ENCODE assay signal across 21 mouse cellular contexts in genomic region chr9:49755214-49755613, GRCm38 (mm10). TPM values are rescaled to one million over a fixed set of nuclear protein-coding genes. Genes with fewer than 3 reads are reported as not detected.
A peak's percentile ranks its signal among the peaks of the same experiment; 100 is the strongest.
DNase-seq lines count a peak whose midpoint lies in the region; ATAC-seq and TF ChIP-seq lines count a peak whose summit lies in the region.
"Had no signal": no experiment of that assay in that cellular context is flagged by ENCODE, and none has a peak within 500 bp of the region (broad histone marks: within the 10 kb centered on the region; RNA-seq: fewer than 3 reads in every experiment).

No protein-coding gene starts in this region.

- no peaks in the 10 kb centered on the region for H3K27me3 ChIP-seq in cerebellum, adult 2 months (ENCODE audit: control insufficient read depth, insufficient read depth, low read length)
- no peaks in the 10 kb centered on the region for H3K27me3 ChIP-seq in heart, embryonic 14.5 days (ENCODE audit: control insufficient read depth, insufficient read depth, low read length)
- H3K27me3 ChIP-seq in hindbrain, embryonic 14.5 days (ENCODE audit: control insufficient read depth, insufficient read depth, low read length): no peaks in the 10 kb centered on the region
- no peaks in the 10 kb centered on the region for H3K27me3 ChIP-seq in hindbrain, embryonic 11.5 days (ENCODE audit: control insufficient read depth, insufficient read depth, low read length)
- H3K27me3 ChIP-seq: forebrain, embryonic 13.5 days; hindbrain, embryonic 12.5 days had no signal

- no peak overlapping the region for H3K4me3 ChIP-seq in cerebellum, adult 2 months (replicated peaks; ENCODE audit: insufficient read depth, low read depth, low read length)
- H3K4me3 ChIP-seq in heart, embryonic 14.5 days (ENCODE audit: control insufficient read depth in 1 of 2, insufficient read depth in 1 of 2, low read depth in 1 of 2, low read length in 2 of 2): no peak overlapping the region
- H3K4me3 ChIP-seq in hindbrain, embryonic 14.5 days (replicated peaks; ENCODE audit: low read length): no peak overlapping the region
- no peak overlapping the region for H3K4me3 ChIP-seq in hindbrain, embryonic 11.5 days (ENCODE audit: low read depth, low read length)
- H3K4me3 ChIP-seq: embryonic facial prominence, embryonic 10.5 days; forebrain, embryonic 13.5 days; hindbrain, embryonic 12.5 days had no signal

- H3K9ac ChIP-seq in heart, embryonic 14.5 days (ENCODE audit: low read length): no peak overlapping the region
- H3K9ac ChIP-seq in hindbrain, embryonic 14.5 days: no peak overlapping the region
- no peak overlapping the region for H3K9ac ChIP-seq in hindbrain, embryonic 11.5 days (ENCODE audit: low read depth, low read length)
- H3K9ac ChIP-seq: forebrain, embryonic 13.5 days; forebrain, postnatal 0 days; hindbrain, embryonic 12.5 days had no signal

- peak overlapping the region; percentile 28 for H3K4me2 ChIP-seq in heart, embryonic 14.5 days (ENCODE audit: low read length)
- H3K4me2 ChIP-seq in hindbrain, embryonic 14.5 days (replicated peaks): no peak overlapping the region
- H3K4me2 ChIP-seq in hindbrain, embryonic 11.5 days (replicated peaks; ENCODE audit: low read depth, low read length): no peak overlapping the region
- H3K4me2 ChIP-seq: forebrain, embryonic 13.5 days; hindbrain, embryonic 12.5 days had no signal

- H3K36me3 ChIP-seq in heart, embryonic 14.5 days (ENCODE audit: control insufficient read depth, insufficient read depth, low read length): no peaks in the 10 kb centered on the region
- no peaks in the 10 kb centered on the region for H3K36me3 ChIP-seq in hindbrain, embryonic 14.5 days (replicated peaks; ENCODE audit: control insufficient read depth, insufficient read depth)
- H3K36me3 ChIP-seq in hindbrain, embryonic 11.5 days (ENCODE audit: control insufficient read depth, insufficient read depth, low read length): no peaks in the 10 kb centered on the region
- H3K36me3 ChIP-seq: embryonic facial prominence, embryonic 10.5 days; G1E; hindbrain, embryonic 12.5 days had no signal

- no peak for TF ChIP-seq CTCF in cerebellum, adult 2 months (IDR thresholded peaks at IDR 0.05; ENCODE audit: borderline replicate concordance, insufficient read depth, low read depth, low read length)

- peaks cover 35% of the 10 kb centered on the region for H3K4me1 ChIP-seq in cerebellum, adult 2 months (ENCODE audit: control insufficient read depth, insufficient read depth, low read length)
- peaks cover 14 to 41% of the 10 kb centered on the region in 2 experiments for H3K4me1 ChIP-seq in heart, embryonic 14.5 days (ENCODE audit: control insufficient read depth in 2 of 2, insufficient read depth in 2 of 2, low read length in 2 of 2)
- peaks cover 72% of the 10 kb centered on the region for H3K4me1 ChIP-seq in hindbrain, embryonic 14.5 days (replicated peaks; ENCODE audit: control insufficient read depth, insufficient read depth, low read length)
- no peaks in the 10 kb centered on the region for H3K4me1 ChIP-seq in hindbrain, embryonic 11.5 days (replicated peaks; ENCODE audit: control insufficient read depth, insufficient read depth, low read length)

- no peaks in the 10 kb centered on the region for H3K9me3 ChIP-seq in heart, embryonic 14.5 days (ENCODE audit: control insufficient read depth, low read length)
- H3K9me3 ChIP-seq in hindbrain, embryonic 14.5 days (ENCODE audit: control insufficient read depth, low read length): no peaks in the 10 kb centered on the region
- no peaks in the 10 kb centered on the region for H3K9me3 ChIP-seq in hindbrain, embryonic 11.5 days (ENCODE audit: control insufficient read depth, low read length)
- H3K9me3 ChIP-seq: embryonic facial prominence, embryonic 10.5 days; forebrain, embryonic 13.5 days; hindbrain, embryonic 12.5 days had no signal

- TF ChIP-seq POLR2A in cerebellum, adult 2 months (IDR thresholded peaks at IDR 0.05; ENCODE audit: borderline replicate concordance, insufficient read depth, low read length): no peak

- no peak for ATAC-seq in heart, embryonic 14.5 days (ENCODE audit: insufficient number of reproducible peaks, insufficient read depth, low FRiP score, low read depth)
- no peak for ATAC-seq in hindbrain, embryonic 14.5 days (ENCODE audit: low FRiP score)
- no peak for ATAC-seq in hindbrain, embryonic 11.5 days (ENCODE audit: low FRiP score)
- ATAC-seq: CD4-positive, CD25-positive, alpha-beta regulatory T cell, adult 4 months; forebrain, postnatal 0 days; intestine, embryonic 16.5 days had no signal

- WGBS in cerebellum, adult 2 months: 25% methylated on average over 4 of the region's 4 CpGs
- 28% methylated on average over 4 of the region's 4 CpGs for WGBS in heart, embryonic 14.5 days
- WGBS in hindbrain, embryonic 14.5 days: 46% methylated on average over 4 of the region's 4 CpGs
- 76% methylated on average over 4 of the region's 4 CpGs for WGBS in hindbrain, embryonic 11.5 days

- DNase-seq in cerebellum, adult 2 months: no peak
- DNase-seq in cerebellum, postnatal 14 days: no peak
- DNase-seq in heart, adult 11 months: no peak
- DNase-seq in hindbrain, embryonic 14.5 days (ENCODE audit: low spot score): no peak
- DNase-seq in hindbrain, embryonic 11.5 days (ENCODE audit: low spot score): no peak
- peak; percentile 38 for DNase-seq in right cerebral cortex, adult 18-20 months
- no peak for DNase-seq in right cerebral cortex, postnatal 10 days (ENCODE audit: low spot score in 2 of 2)
- DNase-seq: adrenal gland, postnatal 10 days; B cell, adult 2 months; cerebellum, adult 11-12 months; cerebellum, adult 9-11 months; forebrain, postnatal 0 days; gastrocnemius, postnatal 36 days; kidney, adult 2 months had no signal

- peak overlapping the region; percentile 74 for H3K27ac ChIP-seq in cerebellum, adult 2 months (ENCODE audit: insufficient read depth, low read length)
- peak overlapping the region in 1 of 2 experiments; percentile 42; a peak in 2 of 4 replicates for H3K27ac ChIP-seq in heart, embryonic 14.5 days (replicated peaks in 1 of 2; ENCODE audit: control insufficient read depth in 1 of 2, insufficient read depth in 1 of 2, low read depth in 2 of 2, low read length in 2 of 2)
- peak overlapping the region; percentile 26; the same call in 1 of the 2 replicates for H3K27ac ChIP-seq in hindbrain, embryonic 14.5 days
- no peak overlapping the region for H3K27ac ChIP-seq in hindbrain, embryonic 11.5 days (ENCODE audit: low read depth, low read length)
- H3K27ac ChIP-seq: embryonic facial prominence, embryonic 10.5 days; forebrain, embryonic 13.5 days had no signal

RNA-seq across cellular contexts. Expression of gene Ncam1, which starts 43.5 kb away (rescaled TPM):
- polyA plus RNA-seq in cerebellum, adult 2 months (2012; rRNA removed): 149 and 156 TPM in 2 replicates
- 104 and 117 TPM in 2 replicates for polyA plus RNA-seq in heart, embryonic 14.5 days (2014; fragmentation: Nextera tagmentation; extraction: Ambion mirVana)
- polyA plus RNA-seq in hindbrain, embryonic 14.5 days (2014; fragmentation: Nextera tagmentation; extraction: Ambion mirVana): 349 and 373 TPM in 2 replicates
- polyA plus RNA-seq in hindbrain, embryonic 11.5 days (2014; fragmentation: Nextera tagmentation; extraction: Ambion mirVana): 137 and 143 TPM in 2 replicates
- polyA plus RNA-seq: G1E had no signal
